Mouse (Mus musculus) ovary, adult 18-20 months (tissue): Measurements from ENCODE around the gene Spata31d1b.
A peak's percentile ranks its signal among the peaks of the same experiment; 100 is the strongest.
"Not testable (repeated sequence)": the region's sequence is repeated elsewhere in the genome, so short reads cannot be mapped to it uniquely, and the experiment has no call there.

Experiments
- DNase-seq: peaks from one replicate; pipeline ENCODE4 v3.0.0; 2022; ENCODE audit warnings: low spot score, mixed read lengths

The Spata31d1b gene

DNA sequence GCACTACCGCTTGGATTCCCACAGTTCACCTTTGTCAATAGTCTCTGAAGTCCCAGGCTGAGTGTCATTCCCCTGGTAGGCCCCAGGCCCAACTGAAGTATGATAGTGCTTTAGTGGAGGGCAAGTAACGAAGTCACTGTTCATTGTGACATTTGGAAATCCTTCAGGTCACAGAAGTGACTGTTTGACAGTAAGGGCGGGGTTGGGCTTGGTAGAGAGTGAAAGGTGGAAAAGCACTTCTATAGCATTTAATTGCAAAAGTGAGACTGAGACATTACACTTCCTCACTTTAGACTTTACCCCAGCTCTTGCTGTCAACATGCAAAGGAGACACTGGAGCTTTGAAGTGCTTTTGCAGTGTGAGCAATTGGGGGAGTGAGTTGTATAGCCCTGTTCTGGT lies 18.1 kb upstream of the Spata31d1b start, which contains the start of gene 4921517D22Rik:
Gene 4921517D22Rik (minus strand): TSS at position 101 of the 400 bp plus-strand sequence.
- DNase-seq: no peak

GRCm38 (mm10) chr13:59695781-59696180 lies 16.3 kb upstream of the Spata31d1b start:
- no peak for DNase-seq

- no peak for DNase-seq
These were observed 13.0 kb upstream of the Spata31d1b start for GRCm38 (mm10) chr13:59699131-59699530.

GRCm38 (mm10) chr13:59700137-59700536 lies 11.9 kb upstream of the Spata31d1b start:
- not testable (repeated sequence) for DNase-seq

DNA sequence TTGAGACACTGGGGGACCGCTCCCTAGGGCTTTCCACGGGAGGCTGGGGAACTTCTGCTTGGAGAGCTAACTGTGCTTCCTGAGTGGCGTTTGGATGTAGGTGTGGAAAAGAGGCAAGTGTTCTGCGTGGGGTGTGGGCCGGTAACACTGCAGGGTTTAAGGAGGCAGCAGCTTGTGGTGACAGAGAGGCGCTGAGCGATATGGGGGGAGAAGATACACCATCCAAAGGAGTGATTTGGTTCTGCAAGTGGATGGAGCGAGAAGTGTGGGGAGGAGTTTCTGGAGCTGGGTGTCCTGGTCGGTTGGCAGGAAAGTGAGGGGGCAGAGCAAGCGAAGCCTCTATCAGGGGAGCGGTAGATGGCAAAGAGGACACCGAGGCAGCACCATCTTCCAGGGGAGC lies 8.6 kb upstream of the Spata31d1b start:
- no peak for DNase-seq

DNA sequence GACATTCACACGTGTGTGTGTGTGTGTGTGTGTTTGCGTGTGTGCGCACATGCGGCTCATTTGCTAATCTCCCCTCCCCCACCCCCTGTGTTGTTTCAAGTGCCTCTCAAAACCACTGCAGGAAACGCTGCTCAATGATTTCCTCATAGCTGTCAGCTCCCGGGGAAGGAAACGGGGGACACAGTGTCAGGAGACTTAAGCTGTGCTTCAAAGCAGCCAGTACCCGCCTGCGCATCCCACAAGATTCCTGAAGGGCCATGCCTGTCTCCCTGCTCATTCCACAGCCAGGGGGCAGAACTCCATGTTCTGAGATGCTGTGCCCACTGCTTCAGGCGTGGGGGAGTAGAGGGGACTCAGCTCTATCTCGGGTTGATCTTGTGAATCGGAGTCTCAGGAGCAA lies 7.5 kb upstream of the Spata31d1b start:
- no peak for DNase-seq

DNA sequence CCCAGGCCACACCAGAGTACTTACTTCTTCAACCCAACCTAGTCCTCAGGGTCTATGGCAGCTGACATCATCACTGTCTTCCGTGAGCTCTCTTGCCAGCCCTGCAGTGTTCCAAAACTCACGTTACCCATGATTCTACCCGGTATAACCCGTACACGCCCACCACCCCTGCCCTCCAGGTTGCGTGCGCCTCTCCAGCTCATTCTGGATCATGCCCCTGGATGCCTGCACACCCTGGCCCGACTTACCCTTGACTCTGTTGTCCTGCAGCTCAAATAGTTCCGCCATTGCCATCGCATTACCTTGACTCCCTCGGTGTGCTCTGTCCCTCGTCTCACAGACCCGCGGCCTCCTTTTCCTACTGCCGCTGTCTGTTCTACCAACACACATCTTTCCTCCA lies 1.9 kb upstream of the Spata31d1b start, which contains the start of gene Spata31d1a:
Gene Spata31d1a (minus strand): TSS at position 101 of the 400 bp plus-strand sequence.
- no peak for DNase-seq

DNA sequence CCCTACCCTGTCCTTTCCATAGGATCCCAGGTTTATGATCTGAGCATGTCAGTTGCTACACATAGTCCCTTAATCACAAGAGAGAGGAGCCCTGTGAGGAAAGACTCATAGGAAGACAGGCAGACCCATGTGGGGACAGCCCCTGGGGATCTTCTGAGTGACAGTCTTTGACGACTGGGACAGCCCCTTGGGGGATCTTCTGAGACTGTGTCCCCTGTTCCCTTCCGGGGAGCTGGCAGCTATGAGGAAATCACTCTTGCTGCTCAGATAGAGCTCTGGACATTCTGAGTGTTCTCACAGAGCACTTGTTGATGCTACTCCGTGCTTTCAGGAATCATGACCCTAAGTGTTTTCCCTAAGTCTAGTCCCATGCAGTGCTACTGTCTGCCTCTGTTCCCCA lies 1.6 kb downstream of the Spata31d1b start:
- DNase-seq: no peak

DNA sequence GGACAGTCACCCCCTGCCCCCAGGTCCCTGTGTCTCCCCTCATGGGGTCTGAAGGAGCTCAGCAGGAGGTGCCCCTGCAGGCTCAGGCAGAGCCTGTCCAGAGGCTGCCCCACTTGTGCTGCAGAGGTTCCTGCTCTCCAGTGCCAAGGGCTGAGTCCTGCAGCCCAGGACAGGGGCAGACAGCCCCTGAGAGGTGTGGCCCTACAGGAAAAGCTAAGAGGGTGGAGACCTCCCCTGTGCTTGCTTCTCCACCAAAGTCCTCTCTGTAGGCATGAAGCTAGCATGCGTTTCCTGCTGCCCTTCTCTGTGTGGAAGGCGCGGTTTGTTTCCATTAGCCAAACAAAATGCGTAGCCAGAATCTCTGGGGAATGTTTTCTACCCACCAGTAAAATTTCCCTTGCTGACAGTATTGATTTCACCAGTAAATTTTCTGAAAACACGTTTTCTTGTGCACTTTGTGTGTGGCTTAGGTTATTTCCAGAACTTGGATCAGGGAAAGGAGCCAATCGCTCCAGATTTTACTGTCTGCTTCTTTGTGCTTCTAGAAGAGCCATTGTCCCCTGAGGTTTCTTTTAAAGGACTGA lies 6.9 kb downstream of the Spata31d1b start:
- DNase-seq: not testable (repeated sequence)

GRCm38 (mm10) chr13:59719475-59719874 lies 7.4 kb downstream of the Spata31d1b start:
- DNase-seq: no peak

GRCm38 (mm10) chr13:59722089-59722488 lies 10.0 kb downstream of the Spata31d1b start:
- DNase-seq: not testable (repeated sequence)

- no peak for DNase-seq
These were observed 14.2 kb downstream of the Spata31d1b start for GRCm38 (mm10) chr13:59726139-59726867.

GRCm38 (mm10) chr13:59728378-59729093 lies 16.5 kb downstream of the Spata31d1b start:
- peak; percentile 47 for DNase-seq

GRCm38 (mm10) chr13:59731652-59732051 lies 19.6 kb downstream of the Spata31d1b start, which contains the start of gene Spata31d1d:
Spata31d1d (minus strand) TSS chr13:59731752.
- DNase-seq: no peak

- no peak for DNase-seq
These were observed 21.9 kb downstream of the Spata31d1b start for GRCm38 (mm10) chr13:59733936-59734335.

DNA sequence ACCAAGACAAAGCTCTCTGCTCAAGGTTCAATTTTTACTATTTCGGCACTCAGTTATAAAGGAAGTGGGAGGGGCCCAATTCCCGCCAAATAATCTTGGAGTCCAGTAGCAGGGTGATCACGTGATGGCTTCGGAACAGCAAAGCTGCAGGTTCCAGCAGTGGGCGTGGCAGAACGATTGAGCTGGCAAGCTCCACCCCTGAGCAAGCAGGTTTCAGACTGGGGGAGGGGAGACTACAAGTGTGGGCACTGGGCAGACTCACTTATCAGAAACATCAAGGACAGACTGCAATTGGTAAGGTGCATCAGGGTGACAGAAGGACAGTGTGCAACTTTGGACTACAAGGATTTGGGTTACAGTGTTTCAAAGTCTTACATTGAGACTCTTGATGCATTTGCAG lies 22.3 kb downstream of the Spata31d1b start:
- DNase-seq: not testable (repeated sequence)

- no peak for DNase-seq
These were observed 23.1 kb downstream of the Spata31d1b start for GRCm38 (mm10) chr13:59735190-59735589.

DNA sequence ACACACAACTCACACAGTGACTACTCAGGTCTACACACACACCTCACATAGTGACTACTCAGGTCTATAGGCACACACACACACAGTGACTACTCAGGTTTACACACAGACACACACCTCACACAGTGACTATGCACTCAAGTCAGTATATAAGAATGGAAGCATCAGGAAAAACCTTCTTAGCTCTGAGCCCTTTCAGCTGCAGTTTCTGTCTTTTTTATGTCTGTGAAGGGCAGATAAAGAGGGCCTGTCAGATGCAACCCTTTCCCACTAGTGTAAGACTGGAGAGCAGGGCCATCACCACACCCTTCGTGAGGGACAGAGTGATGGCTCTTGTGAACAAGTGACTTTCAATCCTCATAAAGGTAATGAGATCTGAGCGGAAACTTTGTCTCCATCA lies 26.4 kb downstream of the Spata31d1b start:
- DNase-seq: no peak

DNA sequence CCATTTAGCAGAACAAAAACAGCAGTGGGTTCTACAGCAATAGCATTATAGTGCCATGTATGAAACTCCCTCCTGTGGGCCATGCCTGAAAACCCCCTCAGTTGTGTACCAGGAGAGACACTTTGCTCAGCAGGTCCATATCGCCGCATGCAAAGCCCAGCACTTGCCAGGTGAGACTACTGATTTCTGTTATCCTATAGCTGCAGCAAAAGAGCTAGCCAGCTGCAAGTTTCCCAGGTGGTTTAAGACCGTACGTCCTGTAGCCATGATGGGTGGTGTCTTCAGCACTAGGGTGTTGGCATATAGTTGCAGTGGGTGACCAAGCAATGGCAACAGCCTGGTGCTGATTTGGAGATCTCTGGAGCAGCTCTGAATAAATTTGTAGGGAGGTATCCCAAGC lies 27.3 kb downstream of the Spata31d1b start:
- DNase-seq: no peak

DNA sequence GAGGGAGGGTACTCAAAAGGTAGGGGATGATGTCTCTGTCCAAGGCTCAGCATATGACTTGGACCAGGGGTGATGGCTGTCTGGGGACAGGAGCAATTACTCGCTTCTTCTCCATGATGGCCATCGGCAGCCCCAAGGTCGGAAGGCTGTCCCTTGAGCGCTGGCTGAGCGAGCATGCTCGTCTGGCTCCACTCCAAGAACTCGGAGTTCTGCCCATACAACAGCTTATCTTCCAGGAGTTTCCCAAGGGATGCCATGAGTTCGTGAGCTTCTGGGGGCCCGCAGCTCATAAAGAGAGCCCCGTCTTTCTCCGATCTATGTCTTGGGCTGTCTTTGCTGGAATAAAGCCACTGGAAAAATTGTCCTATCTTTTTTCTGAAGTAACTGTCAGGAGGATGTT lies 29.0 kb downstream of the Spata31d1b start:
- peak; percentile 38 for DNase-seq

GRCm38 (mm10) chr13:59741697-59742096 lies 29.6 kb downstream of the Spata31d1b start:
- DNase-seq: no peak

GRCm38 (mm10) chr13:59745462-59745861 lies 33.4 kb downstream of the Spata31d1b start:
- no peak for DNase-seq

DNA sequence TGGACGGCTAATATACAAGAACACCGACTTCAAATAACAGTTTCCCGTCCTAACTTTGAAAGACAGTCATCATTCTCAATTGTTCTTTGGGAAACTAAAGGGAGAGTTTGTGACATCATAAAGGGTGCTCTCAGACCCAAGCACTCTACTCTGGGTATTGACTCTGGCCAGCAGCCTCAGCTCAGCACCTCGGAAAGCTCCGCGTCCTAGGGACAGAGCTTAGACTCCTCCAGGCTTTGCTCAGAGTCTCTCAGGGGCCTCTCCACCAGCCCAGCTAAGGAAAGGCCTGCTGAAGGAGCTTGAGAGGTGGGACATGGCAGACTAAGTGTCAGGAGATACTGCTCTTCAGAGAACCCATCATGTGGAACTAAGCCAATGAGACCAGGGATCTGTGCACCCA lies 34.1 kb downstream of the Spata31d1b start:
- no peak for DNase-seq
